Mouse (Mus musculus): ENCODE data around the gene Vwa3a.

- TF ChIP-seq CTCF (IDR thresholded peaks at IDR 0.05; ENCODE audit: extremely low read depth, insufficient read depth, low read length) (no peak), POLR2A (IDR thresholded peaks at IDR 0.05; ENCODE audit: extremely low read depth, insufficient read depth, low read length) (no peak)
These were observed 43.5 kb upstream of the Vwa3a start for GRCm38 (mm10) chr7:120695641-120696040.

All from cortical plate, adult 2 months (tissue).